Mouse (Mus musculus) bone marrow, adult 2 months (tissue): ENCODE measurements around the gene Nle1.

ENCODE experiments used
- CTCF ChIP-seq: fragments of 200-500 bp; IDR thresholded peaks from 2 replicates; pipeline ENCODE4 v1.5.1; 2011; ENCODE audit warnings: low read length, control low read depth; ENCODE audit not compliant: control insufficient read depth, insufficient read depth
- POLR2A ChIP-seq: fragments of 200-500 bp; IDR thresholded peaks from 2 replicates; pipeline ENCODE4 v1.6.1; 2011; ENCODE audit warnings: low read depth, mild to moderate bottlenecking, control low read depth, low read length, borderline replicate concordance; ENCODE audit not compliant: control insufficient read depth

DNA sequence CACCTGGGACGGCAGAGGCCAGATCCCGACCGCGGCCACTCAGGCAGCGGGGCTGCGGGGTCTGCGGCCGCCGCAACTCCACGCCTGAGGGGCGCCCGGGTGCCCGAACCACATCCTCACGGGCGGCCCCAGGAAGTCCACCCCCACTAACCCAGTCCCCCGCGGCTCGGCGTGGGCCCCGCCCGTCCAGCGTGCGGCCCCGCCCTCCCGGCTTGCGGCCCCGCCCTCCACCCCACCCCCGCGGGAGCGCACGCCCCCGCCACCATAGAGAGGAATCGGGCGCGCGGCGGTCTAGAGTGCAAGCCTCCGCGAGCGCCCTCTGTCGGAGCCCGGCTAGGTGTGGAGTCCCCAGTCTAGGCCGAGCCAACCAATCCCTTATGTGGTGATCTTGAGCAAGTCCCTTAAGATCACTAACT lies 37.2 kb downstream of the Nle1 start, which contains the start of gene Rffl:
- TF ChIP-seq CTCF (peak; percentile 82), POLR2A (peak; percentile 56; the same call in 1 of the 2 replicates)
